Mouse (Mus musculus) ES-E14 (cell line): ENCODE results near the gene Vmn2r54. TPM values are rescaled to one million over a fixed set of nuclear protein-coding genes. Genes with fewer than 3 reads are reported as not detected.
"Not testable (repeated sequence)": the region's sequence is repeated elsewhere in the genome, so short reads cannot be mapped to it uniquely, and the experiment has no call there.

Experiments
- DNase-seq: peaks from one replicate; pipeline ENCODE4 v3.0.0-alpha.2; 2013; ENCODE audit warnings: low read depth, low spot score
- H3K27ac ChIP-seq: 2 replicates; pipeline ENCODE4 v1.5.1; 2012; ENCODE audit warnings: low read depth, mild to moderate bottlenecking, low read length, moderate library complexity, mixed read lengths; ENCODE audit not compliant: poor library complexity, insufficient read depth, severe bottlenecking
- H3K36me3 ChIP-seq: 2 replicates; pipeline ENCODE4 v1.6.1; 2012; ENCODE audit warnings: mild to moderate bottlenecking, low read length, moderate library complexity, mixed read lengths; ENCODE audit not compliant: control insufficient read depth, poor library complexity, insufficient read depth, severe bottlenecking
- H3K4me1 ChIP-seq, 2 experiments: fragments of 150-350 bp in 1 of 2; sonication (generic) in 1 of 2; 2 replicates each; pipeline ENCODE4 v1.6.1; 2012; ENCODE audit warnings: low read length in 2 of 2, mild to moderate bottlenecking in 1 of 2, mixed read lengths in 1 of 2; ENCODE audit not compliant: control insufficient read depth in 2 of 2, insufficient read depth in 2 of 2, poor library complexity in 1 of 2
- H3K4me3 ChIP-seq, 2 experiments: fragments of 150-350 bp in 1 of 2; sonication (generic) in 1 of 2; 2 replicates each; pipeline ENCODE4 v1.5.1; 2012; ENCODE audit warnings: low read length in 2 of 2, low read depth in 1 of 2, mild to moderate bottlenecking in 1 of 2, mixed read lengths in 1 of 2; ENCODE audit not compliant: insufficient read depth in 1 of 2, poor library complexity in 1 of 2, severe bottlenecking in 1 of 2
- H3K9ac ChIP-seq: 2 replicates; pipeline ENCODE4 v1.6.1; 2012; ENCODE audit warnings: low read depth, mild to moderate bottlenecking, low read length, mixed read lengths; ENCODE audit not compliant: poor library complexity, insufficient read depth, severe bottlenecking
- H3K9me3 ChIP-seq: fragments of 150-350 bp; sonication (generic); 2 replicates; pipeline ENCODE4 v1.6.1; 2012; ENCODE audit warnings: low read depth, mild to moderate bottlenecking, low read length; ENCODE audit not compliant: control insufficient read depth, insufficient read depth
- CHD2 ChIP-seq: IDR thresholded peaks from 2 replicates; pipeline ENCODE4 v1.6.1; 2014; ENCODE audit warnings: mild to moderate bottlenecking, low read depth, low read length, inconsistent platforms
- HCFC1 ChIP-seq: IDR thresholded peaks from 2 replicates; pipeline ENCODE4 v1.6.1; 2012; ENCODE audit warnings: low read length, inconsistent platforms, borderline replicate concordance; ENCODE audit not compliant: insufficient read depth
- MAFK ChIP-seq: IDR thresholded peaks from 2 replicates; pipeline ENCODE4 v1.6.1; 2014; ENCODE audit warnings: mild to moderate bottlenecking, low read depth, low read length, inconsistent platforms; ENCODE audit not compliant: insufficient read depth
- ZC3H11A ChIP-seq: IDR thresholded peaks from 2 replicates; pipeline ENCODE4 v1.6.1; 2012; ENCODE audit warnings: low read depth, mild to moderate bottlenecking, inconsistent platforms, low read length, borderline replicate concordance
- ZNF384 ChIP-seq: IDR thresholded peaks from 2 replicates; pipeline ENCODE4 v1.6.1; 2012; ENCODE audit warnings: low read depth, low read length, inconsistent platforms
- in situ Hi-C, 2 experiments: fragments of 600-800 bp; cut with MboI; formaldehyde crosslinking; loops; one replicate each; pipeline ENCODE4 v1.15.1; 2025; ENCODE audit warnings: low sequenced_read_pairs in 2 of 2, inconsistent platforms in 1 of 2; ENCODE audit not compliant: unreplicated experiment in 2 of 2
- total RNA-seq: library from RNA; depleted of rRNA; stranded (reverse); fragments of 300-350 nt; gene quantifications from 2 replicates; pipeline ENCODE4 v1.2.3, GENCODE M21; 2012; rRNA removed

Gene Vmn2r54
- total RNA-seq = not detected in 2 replicates

DNA sequence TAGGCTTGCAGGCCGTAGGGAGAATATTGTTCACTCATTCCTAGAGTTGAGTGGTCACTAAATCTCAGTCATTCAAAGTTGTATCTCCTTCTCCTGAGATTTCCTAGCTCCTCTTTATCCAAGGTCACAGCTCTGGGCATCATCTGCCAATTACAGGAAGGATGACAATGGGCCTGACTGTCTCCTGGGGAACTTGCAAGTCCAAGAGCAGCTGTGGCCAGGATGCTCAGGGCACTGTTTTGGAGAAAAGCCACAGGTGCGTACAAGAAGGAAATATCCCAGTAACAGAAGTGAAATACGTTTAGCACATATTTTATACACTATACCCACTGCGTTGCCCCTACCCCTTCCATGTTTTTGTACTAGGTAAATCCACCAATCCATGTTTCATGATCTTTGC is at the start of gene Vmn2r54:
TSS of gene Vmn2r54 (minus strand) at position 101 of the 400 bp plus-strand sequence.
- H3K9me3 ChIP-seq, DNase-seq, H3K4me3 ChIP-seq, H3K9ac ChIP-seq, H3K4me1 ChIP-seq, in situ Hi-C loops, H3K27ac ChIP-seq, H3K36me3 ChIP-seq: not testable (repeated sequence)

- in situ Hi-C loops, H3K9ac ChIP-seq, H3K36me3 ChIP-seq, H3K9me3 ChIP-seq, H3K4me1 ChIP-seq, H3K4me3 ChIP-seq, DNase-seq, H3K27ac ChIP-seq: not testable (repeated sequence)
Observed at GRCm38 (mm10) chr7:12684903-12685302, 44.8 kb upstream of the Vmn2r54 start, which contains the start of gene Vmn2r55. TSS of gene Vmn2r55 (minus strand) at chr7:12685003.

DNA sequence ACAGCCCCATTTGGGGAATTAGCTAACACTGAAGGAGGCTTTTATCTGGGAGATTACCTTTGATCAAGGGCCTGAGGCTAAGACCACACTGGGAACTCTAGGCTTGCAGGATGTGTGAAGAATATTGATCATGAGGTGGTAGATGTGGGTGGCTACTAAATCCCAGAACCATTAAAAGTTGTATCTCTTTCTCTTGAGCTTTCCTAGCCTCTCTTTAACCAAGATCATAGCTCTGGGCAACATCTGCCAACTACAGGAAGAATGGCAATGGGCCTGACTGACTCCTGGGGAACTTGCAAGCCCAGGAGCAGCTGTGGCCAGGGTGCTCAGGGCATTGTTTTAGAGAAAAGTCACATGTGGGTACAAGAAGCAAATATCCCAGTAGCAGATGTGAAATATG is 31.4 kb downstream of the Vmn2r54 start, which contains the start of gene Vmn2r53:
TSS of gene Vmn2r53 (minus strand) at position 101 of the 400 bp plus-strand sequence.
- no peak for TF ChIP-seq ZNF384
- TF ChIP-seq ZC3H11A = no peak
- TF ChIP-seq HCFC1 = no peak
- TF ChIP-seq CHD2 = no peak
- no peak for TF ChIP-seq MAFK
- no peaks in the 10 kb centered on the region for H3K4me1 ChIP-seq
- no peak within 1 kb of the TSS for H3K4me3 ChIP-seq
- H3K9ac ChIP-seq = no peak within 1 kb of the TSS
- no peaks in the 10 kb centered on the region for H3K9me3 ChIP-seq
- no peak for DNase-seq
- in situ Hi-C loops = no loop called here
- no peak within 1 kb of the TSS for H3K27ac ChIP-seq
- H3K36me3 ChIP-seq = no peaks in the 10 kb centered on the region

Other genes starting within 250 kb of the Vmn2r54 start
- 2.4 and 2.5 TPM in 2 replicates for gene Zfp551, start 217.6 kb downstream of the Vmn2r54 start, total RNA-seq
- gene Zfp606, start 162.0 kb downstream of the Vmn2r54 start, total RNA-seq = 8.3 and 10.3 TPM in 2 replicates
- gene 2900092C05Rik, start 127.8 kb downstream of the Vmn2r54 start, total RNA-seq = not detected in 2 replicates
- not detected in 2 replicates for gene Vmn2r53, start 31.5 kb downstream of the Vmn2r54 start, total RNA-seq
- gene Vmn2r55, start 44.7 kb upstream of the Vmn2r54 start, total RNA-seq = not detected in 2 replicates
- gene Vmn2r56, start 94.7 kb upstream of the Vmn2r54 start, total RNA-seq = not detected in 2 replicates
- 13.3 and 19.2 TPM in 2 replicates for gene Zscan18, start 163.3 kb upstream of the Vmn2r54 start, total RNA-seq
- 10.3 and 13.6 TPM in 2 replicates for gene Zfp329, start 178.5 kb upstream of the Vmn2r54 start, total RNA-seq
- gene Zfp110, start 194.4 kb upstream of the Vmn2r54 start, total RNA-seq = 53.9 and 65.9 TPM in 2 replicates
- 1.4 and 1.8 TPM in 2 replicates for gene Zfp128, start 240.9 kb upstream of the Vmn2r54 start, total RNA-seq